Mouse (Mus musculus): ENCODE measurements at regions not wholly inside any gene's neighbourhood (a gene's known extent, or its start where the extent isn't known, plus 50 kb on each side); places are given as distances from the start of the nearest gene placed in this dataset.

- TF ChIP-seq CTCF (IDR thresholded peaks at IDR 0.05; ENCODE audit: borderline replicate concordance, insufficient read depth, low read depth, low read length) (no peak), POLR2A (IDR thresholded peaks at IDR 0.05; ENCODE audit: borderline replicate concordance, insufficient read depth, low read length) (no peak)
Measured at GRCm38 (mm10) chr1:127023100-127023499, 181.7 kb upstream of the Mgat5 start.
